ENCODE assay signal across 25 mouse cellular contexts in the genomic region with DNA sequence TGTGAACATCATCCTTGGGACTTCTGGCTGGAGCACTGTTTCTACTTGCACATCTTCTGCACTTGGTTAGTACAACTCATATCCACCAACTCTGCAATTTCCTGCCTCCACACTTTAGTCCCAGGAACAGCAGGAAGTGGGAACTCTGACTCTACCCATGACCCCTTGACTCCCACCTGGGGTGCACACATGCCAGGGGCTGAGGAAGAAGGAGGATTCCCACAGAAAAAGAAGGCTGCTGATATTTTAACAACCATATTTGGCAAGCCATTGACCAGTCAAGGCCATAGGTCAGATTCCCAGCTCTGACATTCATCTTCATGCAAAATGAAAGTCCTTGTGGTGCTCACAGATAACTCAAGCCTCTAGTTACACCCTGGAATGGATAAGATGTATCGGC.
A peak's percentile ranks its signal among the peaks of the same experiment; 100 is the strongest.
DNase-seq lines count a peak whose midpoint lies in the region; ATAC-seq and TF ChIP-seq lines count a peak whose summit lies in the region.
"Had no signal": no experiment of that assay in that cellular context is flagged by ENCODE, and none has a peak within 500 bp of the region (broad histone marks: within the 10 kb centered on the region; RNA-seq: fewer than 3 reads in every experiment).

No protein-coding gene starts in this region.

- no peak overlapping the region for H3K9ac ChIP-seq in hindbrain, embryonic 11.5 days (ENCODE audit: low read depth, low read length)
- no peak overlapping the region for H3K9ac ChIP-seq in hindbrain, postnatal 0 days (replicated peaks; ENCODE audit: low read length)
- H3K9ac ChIP-seq in limb, embryonic 11.5 days (ENCODE audit: low read length), result no peak overlapping the region
- H3K9ac ChIP-seq: embryonic facial prominence, embryonic 15.5 days; forebrain, postnatal 0 days; heart, embryonic 15.5 days; kidney, embryonic 15.5 days; limb, embryonic 15.5 days; liver, embryonic 14.5 days had no signal

- H3K36me3 ChIP-seq in hindbrain, embryonic 11.5 days (ENCODE audit: control insufficient read depth, insufficient read depth, low read length), result no peaks in the 10 kb centered on the region
- no peaks in the 10 kb centered on the region for H3K36me3 ChIP-seq in hindbrain, postnatal 0 days (ENCODE audit: insufficient read depth, low read length)
- no peaks in the 10 kb centered on the region for H3K36me3 ChIP-seq in limb, embryonic 11.5 days (ENCODE audit: control insufficient read depth, insufficient read depth, low read length)
- H3K36me3 ChIP-seq: embryonic facial prominence, embryonic 15.5 days; G1E; heart, embryonic 15.5 days; kidney, embryonic 15.5 days; limb, embryonic 15.5 days had no signal

- H3K4me3 ChIP-seq in hindbrain, embryonic 11.5 days (ENCODE audit: low read depth, low read length), result no peak overlapping the region
- H3K4me3 ChIP-seq in hindbrain, postnatal 0 days (ENCODE audit: low read length), result no peak overlapping the region
- H3K4me3 ChIP-seq in limb, embryonic 11.5 days (ENCODE audit: low read depth, low read length), result no peak overlapping the region
- H3K4me3 ChIP-seq: embryonic facial prominence, embryonic 15.5 days; heart, embryonic 15.5 days; kidney, embryonic 15.5 days; limb, embryonic 15.5 days; myocyte had no signal

- no peak for ATAC-seq in hindbrain, embryonic 11.5 days (ENCODE audit: low FRiP score)
- ATAC-seq in hindbrain, postnatal 0 days, result no peak
- no peak for ATAC-seq in limb, embryonic 11.5 days (ENCODE audit: insufficient number of reproducible peaks, low FRiP score, low TSS enrichment, low read depth)
- ATAC-seq in activated CD4-positive, CD25-positive, alpha-beta regulatory T cell, adult 4 months, result no peak
- ATAC-seq: forebrain, postnatal 0 days; lung, postnatal 0 days had no signal

- DNase-seq in hindbrain, embryonic 11.5 days (ENCODE audit: low spot score), result peak; percentile 20
- DNase-seq in hindbrain, postnatal 0 days (ENCODE audit: low spot score), result no peak
- DNase-seq in 3T3-L1 (ENCODE audit: low read depth, low spot score), result peak; percentile 16
- peak; percentile 51 for DNase-seq in embryo, embryonic 10.5 days (ENCODE audit: low spot score)
- DNase-seq in limb, embryonic 11.5 days (ENCODE audit: low spot score), result no peak
- DNase-seq in gastrocnemius, postnatal 4 days (ENCODE audit: low spot score in 2 of 2), result no peak
- DNase-seq: adrenal gland, adult 8-10 months; B cell, adult 2 months; cerebellum, adult 11-12 months; cerebellum, postnatal 10 days; forebrain, postnatal 0 days; gastrocnemius, postnatal 14 days; kidney, adult 11 months; kidney, postnatal 36 days; midbrain, embryonic 14.5 days; right cerebral cortex, postnatal 14 days had no signal

- H3K9me3 ChIP-seq in hindbrain, embryonic 11.5 days (ENCODE audit: control insufficient read depth, low read length), result no peaks in the 10 kb centered on the region
- H3K9me3 ChIP-seq in hindbrain, postnatal 0 days (ENCODE audit: low read length), result no peaks in the 10 kb centered on the region
- no peaks in the 10 kb centered on the region for H3K9me3 ChIP-seq in limb, embryonic 11.5 days (ENCODE audit: control insufficient read depth, low read length)
- H3K9me3 ChIP-seq: embryonic facial prominence, embryonic 15.5 days; heart, embryonic 15.5 days; kidney, embryonic 15.5 days; limb, embryonic 15.5 days had no signal

- H3K27me3 ChIP-seq in hindbrain, embryonic 11.5 days (ENCODE audit: control insufficient read depth, insufficient read depth, low read length), result peaks cover 2% of the 10 kb centered on the region
- H3K27me3 ChIP-seq in hindbrain, postnatal 0 days (ENCODE audit: insufficient read depth, low read length), result no peaks in the 10 kb centered on the region
- no peaks in the 10 kb centered on the region for H3K27me3 ChIP-seq in limb, embryonic 11.5 days (ENCODE audit: control insufficient read depth, insufficient read depth, low read length)
- H3K27me3 ChIP-seq: embryonic facial prominence, embryonic 15.5 days; heart, embryonic 15.5 days; kidney, embryonic 15.5 days; limb, embryonic 15.5 days had no signal

- H3K4me1 ChIP-seq in hindbrain, embryonic 11.5 days (replicated peaks; ENCODE audit: control insufficient read depth, insufficient read depth, low read length), result peaks cover 4% of the 10 kb centered on the region
- H3K4me1 ChIP-seq in hindbrain, postnatal 0 days (ENCODE audit: insufficient read depth, low read length), result no peaks in the 10 kb centered on the region
- peaks cover 11% of the 10 kb centered on the region; the same call in 1 of the 2 replicates for H3K4me1 ChIP-seq in limb, embryonic 11.5 days (ENCODE audit: control insufficient read depth, insufficient read depth, low read length)
- H3K4me1 ChIP-seq: embryonic facial prominence, embryonic 15.5 days; heart, embryonic 15.5 days had no signal

- TF ChIP-seq CTCF in hindbrain, postnatal 0 days (IDR thresholded peaks at IDR 0.05; ENCODE audit: low read depth), result no peak

- no peak overlapping the region for H3K27ac ChIP-seq in hindbrain, embryonic 11.5 days (ENCODE audit: low read depth, low read length)
- H3K27ac ChIP-seq in hindbrain, postnatal 0 days, result no peak overlapping the region
- H3K27ac ChIP-seq in limb, embryonic 11.5 days (replicated peaks; ENCODE audit: low read depth, low read length), result 0 out of 2 replicates have a peak overlapping the region, but pooled peaks have one; percentile 75
- H3K27ac ChIP-seq: embryonic facial prominence, embryonic 15.5 days; heart, embryonic 15.5 days; kidney, embryonic 15.5 days; limb, embryonic 15.5 days; liver, embryonic 14.5 days had no signal

- 58% methylated on average over 1 of the region's 1 CpGs for WGBS in hindbrain, embryonic 11.5 days
- 90% methylated on average over 1 of the region's 1 CpGs for WGBS in hindbrain, postnatal 0 days
- 77% methylated on average over 1 of the region's 1 CpGs for WGBS in limb, embryonic 11.5 days

- H3K4me2 ChIP-seq in hindbrain, embryonic 11.5 days (replicated peaks; ENCODE audit: low read depth, low read length), result no peak overlapping the region
- H3K4me2 ChIP-seq in hindbrain, postnatal 0 days (ENCODE audit: low read depth, low read length), result no peak overlapping the region
- no peak overlapping the region for H3K4me2 ChIP-seq in limb, embryonic 11.5 days (ENCODE audit: low read depth, severe bottlenecking)
- H3K4me2 ChIP-seq: embryonic facial prominence, embryonic 15.5 days; heart, embryonic 15.5 days; kidney, embryonic 15.5 days; limb, embryonic 15.5 days had no signal

Comparison
In these comparisons a context has a peak if more than half of its experiments do, and no peak if none do; other contexts are left out.
1. DNase-seq: peak in hindbrain, embryonic 11.5 days (single experiment), 3T3-L1 (single experiment) and embryo, embryonic 10.5 days (single experiment); none in hindbrain, postnatal 0 days (single experiment), limb, embryonic 11.5 days (single experiment) and gastrocnemius, postnatal 4 days (0 of 2).